Mouse (Mus musculus): Measurements from ENCODE around the gene Gm44503.

Gene Gm44503

GRCm38 (mm10) chr9:72958521-72959450 is at the start of gene Gm44503, which contains the start of gene Dyx1c1:
Gene Gm44503, plus strand, starts transcription at chr9:72958852.
Gene Dyx1c1, plus strand, starts transcription at chr9:72958785.
- peak; percentile 46 for DNase-seq (ENCODE audit: extremely low read depth, low read depth)

GRCm38 (mm10) chr9:72911381-72911780 is 47.3 kb upstream of the Gm44503 start:
- no peak for DNase-seq (ENCODE audit: extremely low read depth, low read depth)

GRCm38 (mm10) chr9:72913551-72913950 is 45.1 kb upstream of the Gm44503 start:
- DNase-seq (ENCODE audit: extremely low read depth, low read depth) = no peak

GRCm38 (mm10) chr9:72915728-72916127 is 42.9 kb upstream of the Gm44503 start:
- DNase-seq (ENCODE audit: extremely low read depth, low read depth) = no peak

- no peak for DNase-seq (ENCODE audit: extremely low read depth, low read depth)
Measured at GRCm38 (mm10) chr9:72923068-72923467, 35.6 kb upstream of the Gm44503 start.

GRCm38 (mm10) chr9:72925021-72925934 is 33.4 kb upstream of the Gm44503 start, which contains the start of gene Pygo1:
Gene Pygo1, plus strand, starts transcription at chr9:72925645.
- DNase-seq (ENCODE audit: extremely low read depth, low read depth) = no peak

GRCm38 (mm10) chr9:72925935-72926258 is 32.8 kb upstream of the Gm44503 start:
- no peak for DNase-seq (ENCODE audit: extremely low read depth, low read depth)

GRCm38 (mm10) chr9:72931166-72931790 is 27.4 kb upstream of the Gm44503 start:
- DNase-seq (ENCODE audit: extremely low read depth, low read depth) = no peak

- no peak for DNase-seq (ENCODE audit: extremely low read depth, low read depth)
Measured at GRCm38 (mm10) chr9:72935309-72935708, 23.3 kb upstream of the Gm44503 start.

- no peak for DNase-seq (ENCODE audit: extremely low read depth, low read depth)
Measured at GRCm38 (mm10) chr9:72936301-72936700, 22.4 kb upstream of the Gm44503 start.

- DNase-seq (ENCODE audit: extremely low read depth, low read depth) = no peak
Measured at GRCm38 (mm10) chr9:72943424-72943823, 15.2 kb upstream of the Gm44503 start.

GRCm38 (mm10) chr9:72944286-72944685 is 14.4 kb upstream of the Gm44503 start:
- DNase-seq (ENCODE audit: extremely low read depth, low read depth) = no peak

- DNase-seq (ENCODE audit: extremely low read depth, low read depth) = no peak
Measured at GRCm38 (mm10) chr9:72947010-72947409, 11.6 kb upstream of the Gm44503 start.

- no peak for DNase-seq (ENCODE audit: extremely low read depth, low read depth)
Measured at GRCm38 (mm10) chr9:72949572-72949971, 9.1 kb upstream of the Gm44503 start.

- no peak for DNase-seq (ENCODE audit: extremely low read depth, low read depth)
Measured at GRCm38 (mm10) chr9:72954746-72955145, 3.9 kb upstream of the Gm44503 start.

GRCm38 (mm10) chr9:72955546-72955945 is 3.1 kb upstream of the Gm44503 start:
- peak; percentile 46 for DNase-seq (ENCODE audit: extremely low read depth, low read depth)

GRCm38 (mm10) chr9:72961346-72961745 is 2.7 kb downstream of the Gm44503 start:
- no peak for DNase-seq (ENCODE audit: extremely low read depth, low read depth)

GRCm38 (mm10) chr9:72961959-72962358 is 3.3 kb downstream of the Gm44503 start:
- DNase-seq (ENCODE audit: extremely low read depth, low read depth) = no peak

- no peak for DNase-seq (ENCODE audit: extremely low read depth, low read depth)
Measured at GRCm38 (mm10) chr9:72968349-72969061, 9.9 kb downstream of the Gm44503 start.

GRCm38 (mm10) chr9:72969874-72970273 is 11.2 kb downstream of the Gm44503 start:
- no peak for DNase-seq (ENCODE audit: extremely low read depth, low read depth)

GRCm38 (mm10) chr9:72972435-72972834 is 13.8 kb downstream of the Gm44503 start:
- no peak for DNase-seq (ENCODE audit: extremely low read depth, low read depth)
